Mouse (Mus musculus): ENCODE measurements around the gene Ttc16.
A peak's percentile ranks its signal among the peaks of the same experiment; 100 is the strongest.

Gene Ttc16

GRCm38 (mm10) chr2:32779714-32780113 is 4.3 kb upstream of the Ttc16 start:
- no peak for DNase-seq (ENCODE audit: low read depth)

- DNase-seq (ENCODE audit: low read depth): peak; percentile 56
These were observed 3.7 kb upstream of the Ttc16 start for GRCm38 (mm10) chr2:32779131-32779530.

GRCm38 (mm10) chr2:32778081-32778480 is 2.6 kb upstream of the Ttc16 start:
- peak; percentile 53 for DNase-seq (ENCODE audit: low read depth)

- no peak for DNase-seq (ENCODE audit: low read depth)
These were observed 759 bp upstream of the Ttc16 start for GRCm38 (mm10) chr2:32776192-32776591.

- no peak for DNase-seq (ENCODE audit: low read depth)
These were observed 2.7 kb downstream of the Ttc16 start for GRCm38 (mm10) chr2:32772626-32773279.

GRCm38 (mm10) chr2:32771886-32772285 is 3.5 kb downstream of the Ttc16 start:
- DNase-seq (ENCODE audit: low read depth): no peak

- DNase-seq (ENCODE audit: low read depth): no peak
These were observed 5.9 kb downstream of the Ttc16 start for GRCm38 (mm10) chr2:32769327-32770085.

GRCm38 (mm10) chr2:32768661-32769285 is 6.7 kb downstream of the Ttc16 start:
- DNase-seq (ENCODE audit: low read depth): no peak

GRCm38 (mm10) chr2:32767241-32767640 is 8.2 kb downstream of the Ttc16 start:
- DNase-seq (ENCODE audit: low read depth): no peak

GRCm38 (mm10) chr2:32763353-32763752 is 12.1 kb downstream of the Ttc16 start:
- DNase-seq (ENCODE audit: low read depth): no peak

- no peak for DNase-seq (ENCODE audit: low read depth)
These were observed 13.6 kb downstream of the Ttc16 start for GRCm38 (mm10) chr2:32761859-32762258.

GRCm38 (mm10) chr2:32761361-32761760 is 14.1 kb downstream of the Ttc16 start:
- no peak for DNase-seq (ENCODE audit: low read depth)

GRCm38 (mm10) chr2:32759001-32759400 is 16.4 kb downstream of the Ttc16 start:
- DNase-seq (ENCODE audit: low read depth): no peak

- DNase-seq (ENCODE audit: low read depth): no peak
These were observed 16.9 kb downstream of the Ttc16 start for GRCm38 (mm10) chr2:32758503-32758902.

GRCm38 (mm10) chr2:32757056-32757845 is 18.2 kb downstream of the Ttc16 start, which contains the start of gene Tor2a:
Tor2a (plus strand) TSS chr2:32757234.
- DNase-seq (ENCODE audit: low read depth): peak; percentile 98

- no peak for DNase-seq (ENCODE audit: low read depth)
These were observed 18.8 kb downstream of the Ttc16 start for GRCm38 (mm10) chr2:32756674-32757055.

- no peak for DNase-seq (ENCODE audit: low read depth)
These were observed 23.3 kb downstream of the Ttc16 start for GRCm38 (mm10) chr2:32752181-32752580.

GRCm38 (mm10) chr2:32751665-32752033 is 23.8 kb downstream of the Ttc16 start:
- DNase-seq (ENCODE audit: low read depth): no peak

GRCm38 (mm10) chr2:32750887-32751664 is 24.4 kb downstream of the Ttc16 start:
- no peak for DNase-seq (ENCODE audit: low read depth)

GRCm38 (mm10) chr2:32750199-32750598 is 25.2 kb downstream of the Ttc16 start:
- DNase-seq (ENCODE audit: low read depth): no peak

- no peak for DNase-seq (ENCODE audit: low read depth)
These were observed 26.4 kb downstream of the Ttc16 start for GRCm38 (mm10) chr2:32749082-32749481.

Measured in naive thymus-derived CD4-positive, alpha-beta T cell, adult 2 months (primary cell).